Mouse (Mus musculus) embryo, embryonic 11 days (tissue): ENCODE measurements around the gene Ccp110.

Source experiments
- DNase-seq: peaks from one replicate; pipeline ENCODE4 v3.0.0-alpha.2; 2015

The Ccp110 gene

GRCm38 (mm10) chr7:118773027-118773426, 60.7 kb downstream of the Ccp110 start:
- DNase-seq: no peak

- no peak for DNase-seq
Observed at GRCm38 (mm10) chr7:118775991-118776390, 63.6 kb downstream of the Ccp110 start.

GRCm38 (mm10) chr7:118776491-118776890, 64.1 kb downstream of the Ccp110 start:
- DNase-seq: no peak

- DNase-seq: no peak
Observed at GRCm38 (mm10) chr7:118777598-118778394, 65.4 kb downstream of the Ccp110 start.

- no peak for DNase-seq
Observed at GRCm38 (mm10) chr7:118778561-118778960, 66.2 kb downstream of the Ccp110 start.

- no peak for DNase-seq
Observed at GRCm38 (mm10) chr7:118783305-118784001, 71.1 kb downstream of the Ccp110 start.

GRCm38 (mm10) chr7:118786091-118786490, 73.7 kb downstream of the Ccp110 start:
- no peak for DNase-seq
